1 mouse cellular context compared by ENCODE assay signal in the genomic region with DNA sequence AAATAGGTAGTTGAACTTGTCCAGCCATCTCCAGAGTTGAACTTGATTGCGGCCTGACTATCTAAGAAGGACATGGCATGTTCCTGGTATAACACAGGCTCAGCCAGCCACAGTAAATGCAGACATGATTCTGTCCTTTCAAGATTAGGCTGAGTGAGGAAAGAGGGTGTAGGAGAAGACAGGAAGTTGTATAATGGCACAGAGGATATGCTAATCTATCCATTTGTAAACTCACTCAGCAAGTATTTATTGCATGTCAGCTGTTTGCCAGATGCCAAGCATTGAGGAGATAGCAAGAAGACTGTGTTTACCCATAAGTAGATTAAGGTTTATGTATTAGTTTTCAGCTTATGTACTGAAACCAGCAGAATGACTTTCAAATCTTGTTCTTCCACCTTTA.
TF ChIP-seq lines count a peak whose summit lies in the region.

No protein-coding gene starts in this region.

TF ChIP-seq in MEL, 35 proteins besides CTCF, POLR2A, EP300 and RAD21:
- TF ChIP-seq MAZ (IDR thresholded peaks at IDR 0.05; ENCODE audit: low read depth, low read length) (no peak), MAFK (IDR thresholded peaks at IDR 0.05; ENCODE audit: borderline replicate concordance, low read depth, low read length) (peak; percentile 59; the same call in 1 of the 2 replicates), SIN3A (IDR thresholded peaks at IDR 0.05; ENCODE audit: low read length) (peak; percentile 67), RCOR1 (IDR thresholded peaks at IDR 0.05; ENCODE audit: low read depth, low read length) (peak; percentile 64; the same call in 1 of the 2 replicates), KAT2A (conservative IDR thresholded peaks at IDR 0.05; ENCODE audit: low read depth, low read length) (no peak), ETS1 (IDR thresholded peaks at IDR 0.05; ENCODE audit: low read depth, low read length) (peak; percentile 95), TCF12 (IDR thresholded peaks at IDR 0.05; ENCODE audit: low read depth, low read length) (peak; percentile 72; the same call in 1 of the 2 replicates), GATA1 (IDR thresholded peaks at IDR 0.05; ENCODE audit: low read depth, low read length) (peak; percentile 60), ZKSCAN1 (IDR thresholded peaks at IDR 0.05; ENCODE audit: low read depth, low read length) (no peak), BHLHE40 (IDR thresholded peaks at IDR 0.05; ENCODE audit: borderline replicate concordance, low read depth, low read length) (peak; percentile 31; the same call in 1 of the 2 replicates), ZNF384 (IDR thresholded peaks at IDR 0.05; ENCODE audit: low read depth, low read length) (no peak), MYC (IDR thresholded peaks at IDR 0.05; ENCODE audit: low read depth, low read length) (0 out of 2 replicates have a peak, but pooled peaks have one; percentile 23), E2F4 (IDR thresholded peaks at IDR 0.05; ENCODE audit: borderline replicate concordance, low read depth, low read length) (no peak), TAL1 (IDR thresholded peaks at IDR 0.05; ENCODE audit: low read length) (peak; percentile 81), TBP (IDR thresholded peaks at IDR 0.05; ENCODE audit: low read depth, low read length) (no peak), POLR2AphosphoS2 (IDR thresholded peaks at IDR 0.05; ENCODE audit: low read length) (no peak), ELF1 (IDR thresholded peaks at IDR 0.05; ENCODE audit: low read depth, low read length) (peak; percentile 26; the same call in 1 of the 2 replicates), ZMIZ1 (IDR thresholded peaks at IDR 0.05; ENCODE audit: low read depth, low read length) (no peak), MXI1 (IDR thresholded peaks at IDR 0.05; ENCODE audit: low read depth, low read length) (peak; percentile 39; the same call in 1 of the 2 replicates), MEF2A (IDR thresholded peaks at IDR 0.05; ENCODE audit: extremely low read depth, insufficient replicate concordance, low read depth, low read length, poor library complexity, severe bottlenecking) (no peak), NELFE (IDR thresholded peaks at IDR 0.05; ENCODE audit: low read depth, low read length) (no peak), NRF1 (IDR thresholded peaks at IDR 0.05; ENCODE audit: insufficient read depth, low read depth, low read length, poor library complexity, severe bottlenecking) (no peak), CHD2 (IDR thresholded peaks at IDR 0.05; ENCODE audit: low read length) (no peak)
